Mouse (Mus musculus) hindbrain, embryonic 16.5 days (tissue): ENCODE results near the gene Ap1b1. TPM values are rescaled to one million over a fixed set of nuclear protein-coding genes. Genes with fewer than 3 reads are reported as not detected.
A peak's percentile ranks its signal among the peaks of the same experiment; 100 is the strongest.

Experiments
- ATAC-seq: fragments of 200-750 bp; cut with Nextera tagmentation; 2 replicates; pipeline ENCODE4 v1.8.0; 2017; ENCODE audit warnings: moderate TSS enrichment, moderate library complexity
- H3K27ac ChIP-seq: fragments of 300-500 bp; sonication (generic); 2 replicates; pipeline ENCODE4 v1.5.1; 2014; ENCODE audit warnings: low read depth, mild to moderate bottlenecking, control low read depth, low read length, moderate library complexity
- H3K27me3 ChIP-seq: fragments of 300-500 bp; sonication (generic); replicated peaks from 2 replicates; pipeline ENCODE4 v1.6.1; 2014; ENCODE audit warnings: low read length; ENCODE audit not compliant: control insufficient read depth, insufficient read depth
- H3K36me3 ChIP-seq: fragments of 300-500 bp; sonication (generic); 2 replicates; pipeline ENCODE4 v1.6.1; 2014; ENCODE audit warnings: mild to moderate bottlenecking, low read length, moderate library complexity, mixed read lengths; ENCODE audit not compliant: control insufficient read depth, insufficient read depth
- H3K4me1 ChIP-seq: fragments of 300-500 bp; sonication (generic); 2 replicates; pipeline ENCODE4 v1.6.1; 2014; ENCODE audit warnings: low read depth, low read length; ENCODE audit not compliant: control insufficient read depth, insufficient read depth
- H3K4me2 ChIP-seq: fragments of 300-500 bp; sonication (generic); 2 replicates; pipeline ENCODE4 v1.6.1; 2014; ENCODE audit warnings: mild to moderate bottlenecking, low read length, control low read depth, moderate library complexity
- H3K4me3 ChIP-seq: fragments of 300-500 bp; sonication (generic); 2 replicates; pipeline ENCODE4 v1.5.1; 2014; ENCODE audit warnings: mild to moderate bottlenecking, low read length, control low read depth, moderate library complexity
- H3K9ac ChIP-seq: fragments of 300-500 bp; sonication (generic); 2 replicates; pipeline ENCODE4 v1.6.1; 2014; ENCODE audit warnings: low read depth, mild to moderate bottlenecking, control low read depth, low read length, moderate library complexity
- H3K9me3 ChIP-seq: fragments of 300-500 bp; sonication (generic); 2 replicates; pipeline ENCODE4 v1.6.1; 2014; ENCODE audit warnings: mild to moderate bottlenecking, low read length, moderate library complexity; ENCODE audit not compliant: control insufficient read depth
- WGBS: fragments of 180-500 bp; shearing (Covaris S2); extraction: QIAGEN DNeasy Blood & Tissue Kit; methylation state at CpG from one replicate; pipeline ENCODE4 v1.1.7; 2014; 5-methylcytosine and 5-hydroxymethylcytosine counted together
- polyA plus RNA-seq: library from polyadenylated mRNA; unstranded; fragments of >200 nt; fragmentation: Nextera tagmentation; extraction: Ambion mirVana; gene quantifications from 2 replicates; pipeline ENCODE4 v1.2.1, GENCODE M21; 2015

The Ap1b1 gene
- polyA plus RNA-seq, 1 experiment from 2014 or later, result 102 TPM

- WGBS, result 86% methylated on average over 1 of the region's 1 CpGs
- peaks cover 16% of the 10 kb centered on the region for H3K36me3 ChIP-seq
- H3K4me2 ChIP-seq, result no peak overlapping the region
- no peak for ATAC-seq
- H3K27ac ChIP-seq, result no peak overlapping the region
- H3K9ac ChIP-seq, result no peak overlapping the region
- H3K4me3 ChIP-seq, result no peak overlapping the region
- no peaks in the 10 kb centered on the region for H3K9me3 ChIP-seq
- no peaks in the 10 kb centered on the region for H3K4me1 ChIP-seq
- no peaks in the 10 kb centered on the region for H3K27me3 ChIP-seq
Observed at GRCm38 (mm10) chr11:5011480-5011879, 24.9 kb downstream of the Ap1b1 start.

- H3K4me3 ChIP-seq, result no peak overlapping the region
- no peak overlapping the region for H3K4me2 ChIP-seq
- H3K36me3 ChIP-seq, result peaks cover 24% of the 10 kb centered on the region
- ATAC-seq, result no peak
- no peaks in the 10 kb centered on the region for H3K27me3 ChIP-seq
- WGBS, result 91% methylated on average over 5 of the region's 5 CpGs
- H3K4me1 ChIP-seq, result no peaks in the 10 kb centered on the region
- no peak overlapping the region for H3K27ac ChIP-seq
- no peak overlapping the region for H3K9ac ChIP-seq
- no peaks in the 10 kb centered on the region for H3K9me3 ChIP-seq
Observed at GRCm38 (mm10) chr11:5012213-5012715, 25.6 kb downstream of the Ap1b1 start.

DNA sequence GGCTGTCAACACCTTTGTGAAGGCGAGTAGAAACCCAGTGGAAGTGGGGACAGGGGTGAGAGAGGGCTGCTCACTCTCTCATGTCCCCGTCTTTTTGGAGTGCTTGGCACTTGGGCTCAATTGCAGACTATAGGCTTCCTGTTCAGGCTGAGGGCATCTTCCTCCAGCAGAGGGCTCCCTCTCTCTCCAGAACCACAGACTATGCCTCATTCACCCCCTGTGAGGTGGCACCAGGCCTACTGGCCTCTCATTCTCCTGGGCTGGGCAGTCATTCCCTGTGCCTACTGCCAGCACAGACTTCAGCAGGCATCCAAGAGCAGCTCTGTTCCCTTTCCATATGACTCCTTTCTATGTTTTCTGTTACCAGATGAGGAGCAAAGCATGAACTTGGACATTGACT lies 29.1 kb downstream of the Ap1b1 start:
- H3K9me3 ChIP-seq, result no peaks in the 10 kb centered on the region
- H3K36me3 ChIP-seq, result peaks cover 41% of the 10 kb centered on the region
- no peaks in the 10 kb centered on the region for H3K4me1 ChIP-seq
- H3K9ac ChIP-seq, result no peak overlapping the region
- H3K27me3 ChIP-seq, result no peaks in the 10 kb centered on the region
- peak; percentile 69; the same call in 1 of the 2 replicates for ATAC-seq
- H3K27ac ChIP-seq, result no peak overlapping the region
- no peak overlapping the region for H3K4me3 ChIP-seq
- WGBS, result 54% methylated on average over 2 of the region's 2 CpGs
- no peak overlapping the region for H3K4me2 ChIP-seq

DNA sequence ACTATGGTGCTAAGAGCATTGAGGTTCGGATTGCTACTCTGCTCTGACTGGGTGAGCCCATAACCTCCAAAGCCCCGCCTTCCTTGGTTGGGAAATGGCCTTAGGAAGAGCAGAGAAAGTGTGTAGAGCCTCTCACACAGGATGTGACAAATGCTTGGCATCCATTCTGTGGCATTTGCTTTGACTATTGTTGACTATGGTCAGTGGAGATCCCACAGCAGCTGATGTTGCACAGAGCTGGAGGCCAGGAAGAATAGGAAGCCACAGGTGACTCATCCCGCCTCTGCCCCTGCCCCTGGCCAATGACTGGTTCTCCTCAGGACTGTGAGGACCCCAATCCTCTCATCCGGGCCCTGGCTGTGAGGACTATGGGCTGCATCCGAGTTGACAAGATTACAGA lies 29.7 kb downstream of the Ap1b1 start:
- Histone ChIP-seq H3K4me2 (no peak overlapping the region), H3K27me3 (no peaks in the 10 kb centered on the region), H3K9ac (no peak overlapping the region), H3K4me1 (no peaks in the 10 kb centered on the region), H3K9me3 (no peaks in the 10 kb centered on the region), H3K27ac (no peak overlapping the region), H3K36me3 (peaks cover 41% of the 10 kb centered on the region), H3K4me3 (no peak overlapping the region)
- 95% methylated on average over 5 of the region's 5 CpGs for WGBS
- ATAC-seq, result no peak

DNA sequence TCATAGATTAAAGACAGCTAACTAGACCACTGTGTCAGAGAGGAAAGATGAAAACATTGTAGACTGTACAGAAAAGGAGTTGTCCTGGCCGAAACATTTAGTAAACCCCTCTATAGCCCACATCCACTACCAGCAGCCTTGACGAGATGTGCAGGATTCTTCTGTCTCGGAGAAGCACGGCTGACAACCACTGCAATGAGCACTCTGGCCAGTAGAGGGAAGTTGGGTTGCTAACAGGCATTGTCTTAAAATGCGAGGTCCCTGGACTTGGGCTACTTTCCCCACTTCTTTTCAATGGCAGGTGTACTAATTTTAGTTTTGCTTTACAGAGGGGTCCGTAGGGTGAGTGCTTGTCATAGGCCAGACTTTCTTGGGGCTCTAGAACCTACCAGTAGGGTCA lies 30.9 kb downstream of the Ap1b1 start:
- no peak overlapping the region for H3K9ac ChIP-seq
- H3K36me3 ChIP-seq, result peaks cover 44% of the 10 kb centered on the region
- no peaks in the 10 kb centered on the region for H3K9me3 ChIP-seq
- no peak for ATAC-seq
- H3K4me3 ChIP-seq, result no peak overlapping the region
- no peak overlapping the region for H3K27ac ChIP-seq
- 75% methylated on average over 6 of the region's 6 CpGs for WGBS
- no peaks in the 10 kb centered on the region for H3K4me1 ChIP-seq
- H3K4me2 ChIP-seq, result no peak overlapping the region
- H3K27me3 ChIP-seq, result no peaks in the 10 kb centered on the region

DNA sequence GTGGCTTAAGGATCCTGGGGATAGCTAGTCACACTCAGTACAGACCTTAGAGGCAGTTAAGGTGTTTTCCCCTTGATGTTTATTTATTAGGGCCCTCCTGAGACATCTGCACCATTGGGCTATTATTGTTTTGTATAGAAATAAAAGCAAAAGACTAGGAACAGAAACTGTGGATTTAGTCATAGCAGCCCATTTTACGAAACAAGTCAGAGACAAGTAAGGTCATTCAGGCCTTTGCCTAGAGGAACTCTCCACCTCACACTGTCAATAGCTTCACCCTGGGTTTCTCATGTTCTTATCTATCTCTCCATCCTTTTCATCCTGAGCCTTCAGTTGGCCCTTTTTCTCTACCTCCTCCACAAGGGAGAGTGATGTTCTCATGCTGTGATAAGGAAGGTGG lies 38.5 kb downstream of the Ap1b1 start:
- 100% methylated on average over 1 of the region's 1 CpGs for WGBS
- Histone ChIP-seq H3K9ac (no peak overlapping the region), H3K4me1 (no peaks in the 10 kb centered on the region), H3K9me3 (no peaks in the 10 kb centered on the region), H3K36me3 (peaks cover 42% of the 10 kb centered on the region), H3K27ac (no peak overlapping the region), H3K4me3 (no peak overlapping the region), H3K4me2 (no peak overlapping the region), H3K27me3 (no peaks in the 10 kb centered on the region)
- no peak for ATAC-seq

DNA sequence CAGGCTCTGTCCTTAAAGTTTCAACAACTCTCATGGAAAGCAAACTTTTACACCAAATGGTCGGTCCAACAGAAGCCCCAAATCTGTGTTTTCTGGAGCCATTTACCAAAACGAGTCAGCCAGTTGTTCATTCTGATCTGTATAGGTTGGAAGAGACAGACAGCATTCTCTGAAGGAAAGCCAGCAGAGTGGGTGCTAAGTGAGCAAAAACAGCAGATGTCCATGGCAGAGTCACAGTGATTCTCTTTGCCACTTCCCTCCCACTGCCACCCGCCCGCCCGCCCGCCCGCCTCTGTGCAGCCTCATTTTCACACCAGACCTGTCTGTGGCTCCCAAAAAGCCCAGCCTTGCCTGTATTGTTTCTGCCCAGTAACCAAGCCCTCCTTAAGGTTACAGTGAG lies 41.6 kb downstream of the Ap1b1 start:
- Histone ChIP-seq H3K36me3 (peaks cover 58% of the 10 kb centered on the region), H3K27me3 (no peaks in the 10 kb centered on the region), H3K4me3 (no peak overlapping the region), H3K9me3 (no peaks in the 10 kb centered on the region), H3K27ac (no peak overlapping the region), H3K4me1 (no peaks in the 10 kb centered on the region), H3K9ac (no peak overlapping the region), H3K4me2 (no peak overlapping the region)
- 86% methylated on average over 7 of the region's 7 CpGs for WGBS
- ATAC-seq, result no peak

- 96% methylated on average over 10 of the region's 10 CpGs for WGBS
- Histone ChIP-seq H3K4me1 (no peaks in the 10 kb centered on the region), H3K9me3 (no peaks in the 10 kb centered on the region), H3K9ac (no peak overlapping the region), H3K4me3 (no peak overlapping the region), H3K27me3 (no peaks in the 10 kb centered on the region), H3K4me2 (no peak overlapping the region), H3K36me3 (peaks cover 46% of the 10 kb centered on the region), H3K27ac (no peak overlapping the region)
- no peak for ATAC-seq
Observed at GRCm38 (mm10) chr11:5032706-5033105, 46.1 kb downstream of the Ap1b1 start.

GRCm38 (mm10) chr11:5033136-5033535 lies 46.5 kb downstream of the Ap1b1 start:
- H3K36me3 ChIP-seq, result peaks cover 42% of the 10 kb centered on the region
- H3K4me1 ChIP-seq, result no peaks in the 10 kb centered on the region
- no peak overlapping the region for H3K4me3 ChIP-seq
- no peak overlapping the region for H3K4me2 ChIP-seq
- no peak overlapping the region for H3K9ac ChIP-seq
- no peaks in the 10 kb centered on the region for H3K27me3 ChIP-seq
- H3K27ac ChIP-seq, result no peak overlapping the region
- WGBS, result 81% methylated on average over 3 of the region's 3 CpGs
- H3K9me3 ChIP-seq, result no peaks in the 10 kb centered on the region
- ATAC-seq, result peak; percentile 40; the same call in 1 of the 2 replicates

DNA sequence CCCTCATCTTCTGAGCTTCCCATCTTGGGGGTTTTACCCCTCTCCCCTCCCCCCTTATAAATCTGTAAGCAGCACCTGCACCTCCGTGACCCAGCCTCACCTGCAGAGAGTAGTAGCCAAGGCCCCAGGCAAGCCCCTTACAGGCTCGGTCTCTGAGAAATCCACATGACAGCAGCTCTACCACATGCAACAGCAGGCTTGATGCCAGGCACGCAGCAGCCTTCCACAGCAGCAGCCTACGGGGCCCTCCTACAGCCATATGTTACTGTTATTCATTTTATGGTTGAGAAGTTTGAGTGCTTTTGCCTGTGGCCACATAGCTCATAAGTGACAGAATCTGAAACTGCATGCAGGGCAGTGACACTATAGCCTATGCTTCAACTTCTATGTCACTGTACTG lies 48.8 kb downstream of the Ap1b1 start:
- Histone ChIP-seq H3K27ac (no peak overlapping the region), H3K9me3 (no peaks in the 10 kb centered on the region), H3K27me3 (no peaks in the 10 kb centered on the region), H3K9ac (no peak overlapping the region), H3K36me3 (peaks cover 36% of the 10 kb centered on the region), H3K4me3 (no peak overlapping the region), H3K4me2 (no peak overlapping the region), H3K4me1 (no peaks in the 10 kb centered on the region)
- ATAC-seq, result peak; percentile 24; the same call in 1 of the 2 replicates
- 77% methylated on average over 4 of the region's 4 CpGs for WGBS
